Mouse (Mus musculus) heart, embryonic 11.5 days (tissue): ENCODE data around the gene 4933415A04Rik. TPM values are rescaled to one million over a fixed set of nuclear protein-coding genes. Genes with fewer than 3 reads are reported as not detected.

Experiments
- ATAC-seq: fragments of 200-750 bp; cut with Nextera tagmentation; replicated peaks from 2 replicates; pipeline ENCODE4 v1.8.0; 2017; ENCODE audit warnings: moderate library complexity; ENCODE audit not compliant: insufficient number of reproducible peaks, low FRiP score, low TSS enrichment
- H3K27ac ChIP-seq: fragments of 300-500 bp; sonication (generic); 2 replicates; pipeline ENCODE4 v1.5.1; 2014; ENCODE audit warnings: mild to moderate bottlenecking, low read depth, low read length
- H3K27me3 ChIP-seq: fragments of 300-500 bp; sonication (generic); 2 replicates; pipeline ENCODE4 v1.6.1; 2014; ENCODE audit warnings: mild to moderate bottlenecking, low read length, mixed read lengths; ENCODE audit not compliant: control insufficient read depth, insufficient read depth
- H3K36me3 ChIP-seq: fragments of 300-500 bp; sonication (generic); 2 replicates; pipeline ENCODE4 v1.6.1; 2014; ENCODE audit warnings: mild to moderate bottlenecking, low read length, moderate library complexity, mixed read lengths; ENCODE audit not compliant: control insufficient read depth, insufficient read depth
- H3K4me1 ChIP-seq: fragments of 300-500 bp; sonication (generic); 2 replicates; pipeline ENCODE4 v1.6.1; 2014; ENCODE audit warnings: low read length; ENCODE audit not compliant: control insufficient read depth, insufficient read depth
- H3K4me2 ChIP-seq: fragments of 300-500 bp; sonication (generic); 2 replicates; pipeline ENCODE4 v1.6.1; 2014; ENCODE audit warnings: mild to moderate bottlenecking, moderate library complexity
- H3K4me3 ChIP-seq: fragments of 300-500 bp; sonication (generic); 2 replicates; pipeline ENCODE4 v1.5.1; 2014; ENCODE audit warnings: low read depth, low read length
- H3K9ac ChIP-seq: fragments of 300-500 bp; sonication (generic); 2 replicates; pipeline ENCODE4 v1.6.1; 2014; ENCODE audit warnings: mild to moderate bottlenecking, low read depth, low read length, moderate library complexity
- H3K9me3 ChIP-seq: fragments of 300-500 bp; sonication (generic); replicated peaks from 2 replicates; pipeline ENCODE4 v1.6.1; 2016; ENCODE audit warnings: low read length; ENCODE audit not compliant: control insufficient read depth
- WGBS: fragments of 180-500 bp; shearing (Covaris S2); extraction: QIAGEN DNeasy Blood & Tissue Kit; methylation state at CpG from one replicate; pipeline ENCODE4 v1.1.7; 2014; ENCODE audit not compliant: insufficient replicate concordance; 5-methylcytosine and 5-hydroxymethylcytosine counted together
- polyA plus RNA-seq: library from polyadenylated mRNA; unstranded; fragments of >200 nt; fragmentation: Nextera tagmentation; extraction: Ambion mirVana; gene quantifications from 2 replicates; pipeline ENCODE4 v1.2.1, GENCODE M21; 2014

4933415A04Rik gene
- polyA plus RNA-seq, 1 experiment from 2014 or later, result 4.6 TPM

- H3K36me3 ChIP-seq, result peaks cover 23% of the 10 kb centered on the region
- H3K4me2 ChIP-seq, result no peak overlapping the region
- no peaks in the 10 kb centered on the region for H3K9me3 ChIP-seq
- no peak overlapping the region for H3K4me3 ChIP-seq
- no peak overlapping the region for H3K9ac ChIP-seq
- H3K4me1 ChIP-seq, result no peaks in the 10 kb centered on the region
- no peaks in the 10 kb centered on the region for H3K27me3 ChIP-seq
- no peak for ATAC-seq
- WGBS, result 86% methylated on average over 22 of the region's 22 CpGs
- no peak overlapping the region for H3K27ac ChIP-seq
Observed at GRCm38 (mm10) chr11:43585211-43586005, 1.4 kb upstream of the 4933415A04Rik start.

- Histone ChIP-seq H3K36me3 (peaks cover 17% of the 10 kb centered on the region), H3K9ac (no peak overlapping the region), H3K27me3 (no peaks in the 10 kb centered on the region), H3K4me1 (no peaks in the 10 kb centered on the region), H3K27ac (no peak overlapping the region), H3K4me2 (no peak overlapping the region), H3K9me3 (no peaks in the 10 kb centered on the region), H3K4me3 (no peak overlapping the region)
- no peak for ATAC-seq
- 68% methylated on average over 6 of the region's 6 CpGs for WGBS
Observed at GRCm38 (mm10) chr11:43589530-43590072, 2.8 kb downstream of the 4933415A04Rik start.

GRCm38 (mm10) chr11:43601440-43601839 lies 14.6 kb downstream of the 4933415A04Rik start, which contains the start of gene Fabp6:
Fabp6 (minus strand) TSS chr11:43601540.
- Histone ChIP-seq H3K27ac (no peak within 1 kb of the TSS), H3K9ac (no peak within 1 kb of the TSS), H3K27me3 (no peaks in the 10 kb centered on the region), H3K36me3 (no peaks in the 10 kb centered on the region), H3K4me3 (no peak within 1 kb of the TSS), H3K9me3 (no peaks in the 10 kb centered on the region), H3K4me1 (no peaks in the 10 kb centered on the region), H3K4me2 (no peak within 1 kb of the TSS)
- ATAC-seq, result no peak
- WGBS, result 76% methylated on average over 5 of the region's 5 CpGs

GRCm38 (mm10) chr11:43604207-43604606 lies 17.4 kb downstream of the 4933415A04Rik start:
- Histone ChIP-seq H3K9ac (no peak overlapping the region), H3K36me3 (no peaks in the 10 kb centered on the region), H3K27ac (no peak overlapping the region), H3K9me3 (no peaks in the 10 kb centered on the region), H3K4me1 (no peaks in the 10 kb centered on the region), H3K4me3 (no peak overlapping the region), H3K4me2 (no peak overlapping the region), H3K27me3 (no peaks in the 10 kb centered on the region)
- no peak for ATAC-seq
- WGBS, result 88% methylated on average over 2 of the region's 2 CpGs

GRCm38 (mm10) chr11:43604891-43605290 lies 18.1 kb downstream of the 4933415A04Rik start:
- Histone ChIP-seq H3K4me3 (no peak overlapping the region), H3K36me3 (no peaks in the 10 kb centered on the region), H3K27ac (no peak overlapping the region), H3K9ac (no peak overlapping the region), H3K27me3 (no peaks in the 10 kb centered on the region), H3K9me3 (no peaks in the 10 kb centered on the region), H3K4me1 (no peaks in the 10 kb centered on the region), H3K4me2 (no peak overlapping the region)
- ATAC-seq, result no peak
- WGBS, result 77% methylated on average over 6 of the region's 6 CpGs

- H3K4me2 ChIP-seq, result no peak overlapping the region
- no peak overlapping the region for H3K27ac ChIP-seq
- WGBS, result 80% methylated on average over 6 of the region's 6 CpGs
- no peaks in the 10 kb centered on the region for H3K4me1 ChIP-seq
- no peaks in the 10 kb centered on the region for H3K9me3 ChIP-seq
- no peak for ATAC-seq
- no peak overlapping the region for H3K4me3 ChIP-seq
- H3K9ac ChIP-seq, result no peak overlapping the region
- no peaks in the 10 kb centered on the region for H3K27me3 ChIP-seq
- H3K36me3 ChIP-seq, result no peaks in the 10 kb centered on the region
Observed at GRCm38 (mm10) chr11:43605859-43606258, 19.0 kb downstream of the 4933415A04Rik start.

GRCm38 (mm10) chr11:43608440-43608839 lies 21.6 kb downstream of the 4933415A04Rik start:
- Histone ChIP-seq H3K4me2 (no peak overlapping the region), H3K4me3 (no peak overlapping the region), H3K27ac (no peak overlapping the region), H3K4me1 (no peaks in the 10 kb centered on the region; the same call in 1 of the 2 replicates), H3K9me3 (no peaks in the 10 kb centered on the region), H3K9ac (no peak overlapping the region), H3K36me3 (no peaks in the 10 kb centered on the region), H3K27me3 (no peaks in the 10 kb centered on the region)
- no peak for ATAC-seq
- 82% methylated on average over 3 of the region's 3 CpGs for whole genome bisulfite sequencing

- Histone ChIP-seq H3K36me3 (no peaks in the 10 kb centered on the region), H3K9me3 (no peaks in the 10 kb centered on the region), H3K4me1 (no peaks in the 10 kb centered on the region; the same call in 1 of the 2 replicates), H3K27ac (no peak overlapping the region), H3K27me3 (no peaks in the 10 kb centered on the region), H3K9ac (no peak overlapping the region), H3K4me3 (no peak overlapping the region), H3K4me2 (no peak overlapping the region)
- WGBS, result 75% methylated on average over 10 of the region's 10 CpGs
- no peak for ATAC-seq
Observed at GRCm38 (mm10) chr11:43610006-43610661, 23.3 kb downstream of the 4933415A04Rik start.
